Mouse (Mus musculus): ENCODE data around the gene Zcchc2.
A peak's percentile ranks its signal among the peaks of the same experiment; 100 is the strongest.

The Zcchc2 gene

GRCm38 (mm10) chr1:105990138-105990821, at the start of gene Zcchc2:
Zcchc2 (plus strand) TSS chr1:105990406.
- peak; percentile 100 for DNase-seq

- DNase-seq: no peak
These were observed 45.2 kb upstream of the Zcchc2 start for GRCm38 (mm10) chr1:105944927-105945580.

- DNase-seq: no peak
These were observed 43.3 kb upstream of the Zcchc2 start for GRCm38 (mm10) chr1:105946581-105947540.

GRCm38 (mm10) chr1:105948352-105948751, 41.9 kb upstream of the Zcchc2 start:
- DNase-seq: no peak

GRCm38 (mm10) chr1:105953588-105953987, 36.6 kb upstream of the Zcchc2 start:
- DNase-seq: no peak

- no peak for DNase-seq
These were observed 36.2 kb upstream of the Zcchc2 start for GRCm38 (mm10) chr1:105954047-105954446.

- DNase-seq: no peak
These were observed 34.1 kb upstream of the Zcchc2 start for GRCm38 (mm10) chr1:105956057-105956456.

- no peak for DNase-seq
These were observed 28.7 kb upstream of the Zcchc2 start for GRCm38 (mm10) chr1:105961472-105961871.

GRCm38 (mm10) chr1:105962084-105962818, 28.0 kb upstream of the Zcchc2 start:
- DNase-seq: no peak

- DNase-seq: no peak
These were observed 27.4 kb upstream of the Zcchc2 start for GRCm38 (mm10) chr1:105962852-105963251.

GRCm38 (mm10) chr1:105964514-105964913, 25.7 kb upstream of the Zcchc2 start:
- no peak for DNase-seq

GRCm38 (mm10) chr1:105965189-105965588, 25.0 kb upstream of the Zcchc2 start:
- no peak for DNase-seq

- DNase-seq: peak; percentile 48
These were observed 18.6 kb upstream of the Zcchc2 start for GRCm38 (mm10) chr1:105971490-105972170.

GRCm38 (mm10) chr1:105974023-105974422, 16.2 kb upstream of the Zcchc2 start:
- DNase-seq: no peak

- DNase-seq: no peak
These were observed 12.6 kb upstream of the Zcchc2 start for GRCm38 (mm10) chr1:105977446-105978094.

- DNase-seq: no peak
These were observed 9.2 kb upstream of the Zcchc2 start for GRCm38 (mm10) chr1:105980849-105981610.

- no peak for DNase-seq
These were observed 7.5 kb upstream of the Zcchc2 start for GRCm38 (mm10) chr1:105982496-105983364.

GRCm38 (mm10) chr1:105984172-105984571, 6.0 kb upstream of the Zcchc2 start:
- no peak for DNase-seq

- DNase-seq: no peak
These were observed 2.0 kb upstream of the Zcchc2 start for GRCm38 (mm10) chr1:105988171-105988570.
